Mouse (Mus musculus) kidney, postnatal 0 days (tissue): ENCODE data around the gene 9030624G23Rik. TPM values are rescaled to one million over a fixed set of nuclear protein-coding genes. Genes with fewer than 3 reads are reported as not detected.
"Not testable (repeated sequence)": the region's sequence is repeated elsewhere in the genome, so short reads cannot be mapped to it uniquely, and the experiment has no call there.

ENCODE experiments used
- ATAC-seq: fragments of 200-750 bp; cut with Nextera tagmentation; replicated peaks from 2 replicates; pipeline ENCODE4 v1.8.0; 2017; ENCODE audit warnings: low read depth, moderate number of reproducible peaks, moderate TSS enrichment, moderate library complexity; ENCODE audit not compliant: low FRiP score
- DNase-seq: peaks from one replicate; pipeline ENCODE4 v3.0.0-alpha.2; 2016; ENCODE audit warnings: low spot score
- H3K27ac ChIP-seq: fragments of 300-500 bp; sonication (generic); 2 replicates; pipeline ENCODE4 v1.5.1; 2014; ENCODE audit warnings: mild to moderate bottlenecking
- H3K27me3 ChIP-seq: fragments of 300-500 bp; sonication (generic); 2 replicates; pipeline ENCODE4 v1.6.1; 2014; ENCODE audit warnings: low read length, mixed read lengths; ENCODE audit not compliant: insufficient read depth
- H3K36me3 ChIP-seq: fragments of 300-500 bp; sonication (generic); 2 replicates; pipeline ENCODE4 v1.6.1; 2014; ENCODE audit warnings: low read length, mixed read lengths; ENCODE audit not compliant: insufficient read depth
- H3K4me1 ChIP-seq: fragments of 300-500 bp; sonication (generic); replicated peaks from 2 replicates; pipeline ENCODE4 v1.6.1; 2014; ENCODE audit warnings: antibody characterized with exemption, low read length, mixed read lengths; ENCODE audit not compliant: insufficient read depth
- H3K4me2 ChIP-seq: fragments of 300-500 bp; sonication (generic); 2 replicates; pipeline ENCODE4 v1.6.1; 2014; ENCODE audit warnings: mild to moderate bottlenecking, low read length, moderate library complexity, mixed read lengths
- H3K4me3 ChIP-seq: fragments of 300-500 bp; sonication (generic); replicated peaks from 2 replicates; pipeline ENCODE4 v1.5.1; 2014; ENCODE audit warnings: low read depth, low read length
- H3K9ac ChIP-seq: fragments of 300-500 bp; sonication (generic); 2 replicates; pipeline ENCODE4 v1.6.1; 2014; ENCODE audit warnings: low read depth, low read length
- H3K9me3 ChIP-seq: fragments of 300-500 bp; sonication (generic); replicated peaks from 2 replicates; pipeline ENCODE4 v1.6.1; 2016; ENCODE audit warnings: low read length, inconsistent platforms, mixed read lengths
- WGBS: fragments of 180-500 bp; shearing (Covaris S2); extraction: QIAGEN DNeasy Blood & Tissue Kit; methylation state at CpG from one replicate; pipeline ENCODE4 v1.1.7; 2014; 5-methylcytosine and 5-hydroxymethylcytosine counted together
- polyA plus RNA-seq: library from polyadenylated mRNA; unstranded; fragments of >200 nt; fragmentation: Nextera tagmentation; extraction: Ambion mirVana; gene quantifications from 2 replicates; pipeline ENCODE4 v1.2.1, GENCODE M21; 2015

Gene 9030624G23Rik
- 1.9 and 2.0 TPM in 2 replicates for polyA plus RNA-seq

DNA sequence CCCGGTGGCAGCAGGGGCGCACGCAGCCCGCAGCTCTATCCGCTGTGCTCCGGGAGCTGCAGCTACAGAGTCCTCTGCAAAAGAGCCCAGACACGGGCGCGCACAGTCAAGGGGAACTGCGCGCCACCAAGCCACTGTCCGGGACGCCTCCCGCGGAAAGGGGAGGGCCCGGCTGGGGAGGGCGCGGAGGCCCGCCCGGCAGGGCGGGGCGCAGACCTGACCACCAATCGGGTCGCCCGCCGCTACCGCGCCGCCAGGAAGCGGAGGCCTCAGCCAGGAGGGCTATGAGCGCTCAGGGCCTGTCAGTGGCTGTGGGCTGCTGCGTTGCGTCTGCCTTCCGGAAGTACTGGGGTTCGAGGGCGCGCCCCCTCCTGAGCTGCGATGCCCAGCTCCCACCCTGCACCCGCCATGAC, at the start of gene 9030624G23Rik:
9030624G23Rik (minus strand) TSS at position 139 of the 413 bp plus-strand sequence.
- not testable (repeated sequence) for H3K27me3 ChIP-seq, H3K27ac ChIP-seq, H3K9me3 ChIP-seq, ATAC-seq, H3K9ac ChIP-seq, H3K4me1 ChIP-seq, H3K36me3 ChIP-seq
- DNase-seq = peak; percentile 34
- WGBS = 3% methylated on average over 30 of the region's 39 CpGs
- Histone ChIP-seq H3K4me3 (peak within 1 kb of the TSS; percentile 37), H3K4me2 (peak within 1 kb of the TSS; percentile 44)

DNA sequence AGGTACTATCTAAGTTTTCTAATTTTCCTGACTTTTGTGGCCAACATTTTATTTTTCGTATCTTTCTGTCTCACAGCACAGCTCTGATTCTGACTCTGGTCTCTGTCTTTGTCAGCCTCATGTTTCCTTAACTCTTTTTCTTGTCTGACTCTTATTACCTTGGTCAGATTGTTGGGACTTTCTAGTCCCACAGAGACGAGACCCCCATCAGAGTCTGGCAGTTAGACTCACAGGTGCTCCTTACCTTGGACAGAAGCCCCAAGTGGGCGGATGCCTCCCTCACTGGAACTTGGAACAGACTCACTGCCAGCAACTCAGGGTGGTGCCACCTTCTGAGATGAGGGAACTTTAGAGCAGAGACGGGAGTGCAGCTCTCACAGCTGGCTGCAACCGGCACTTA, 13.9 kb downstream of the 9030624G23Rik start:
- not testable (repeated sequence) for H3K36me3 ChIP-seq, H3K27ac ChIP-seq, H3K4me1 ChIP-seq, ATAC-seq, H3K4me2 ChIP-seq, H3K27me3 ChIP-seq, H3K9ac ChIP-seq, H3K9me3 ChIP-seq, H3K4me3 ChIP-seq, DNase-seq
- WGBS = 100% methylated on average over 2 of the region's 5 CpGs
